Mouse (Mus musculus): Measurements from ENCODE around the gene Cop1. TPM values are rescaled to one million over a fixed set of nuclear protein-coding genes. Genes with fewer than 3 reads are reported as not detected.

Cop1 gene
- polyA plus RNA-seq, 1 experiment from 2014 or later: 76.1 TPM

DNA sequence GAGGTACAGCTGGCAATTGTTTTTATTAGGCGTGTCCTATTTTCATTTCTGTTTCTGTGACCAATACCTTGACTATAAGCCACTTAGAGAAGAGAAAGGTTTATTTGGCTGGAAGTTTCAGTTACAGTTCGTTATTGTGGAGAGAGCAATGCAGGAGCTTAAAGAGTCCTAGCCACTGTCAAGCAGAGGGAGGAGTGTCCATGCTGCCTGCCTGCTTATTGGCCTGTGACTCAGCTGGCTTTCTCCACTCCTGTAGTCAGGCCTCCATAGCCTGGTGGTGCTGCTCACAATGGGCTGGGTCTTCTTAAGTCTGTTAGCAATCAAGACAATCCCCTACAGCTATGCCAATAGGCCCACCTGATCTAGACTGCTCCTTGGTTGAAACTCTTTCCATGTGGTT is 2.4 kb downstream of the Cop1 start:
- H3K27me3 ChIP-seq: no peaks in the 10 kb centered on the region
- H3K4me1 ChIP-seq: peaks cover 16% of the 10 kb centered on the region
- no peak overlapping the region for H3K4me2 ChIP-seq (replicated peaks)
- WGBS: 65% methylated on average over 2 of the region's 2 CpGs
- H3K9ac ChIP-seq: no peak overlapping the region
- no peaks in the 10 kb centered on the region for H3K9me3 ChIP-seq (replicated peaks)
- ATAC-seq (ENCODE audit: insufficient number of reproducible peaks, low FRiP score, low TSS enrichment, low read depth): no peak
- no peak overlapping the region for H3K4me3 ChIP-seq (replicated peaks)
- H3K27ac ChIP-seq (replicated peaks): no peak overlapping the region
- H3K36me3 ChIP-seq: no peaks in the 10 kb centered on the region

DNA sequence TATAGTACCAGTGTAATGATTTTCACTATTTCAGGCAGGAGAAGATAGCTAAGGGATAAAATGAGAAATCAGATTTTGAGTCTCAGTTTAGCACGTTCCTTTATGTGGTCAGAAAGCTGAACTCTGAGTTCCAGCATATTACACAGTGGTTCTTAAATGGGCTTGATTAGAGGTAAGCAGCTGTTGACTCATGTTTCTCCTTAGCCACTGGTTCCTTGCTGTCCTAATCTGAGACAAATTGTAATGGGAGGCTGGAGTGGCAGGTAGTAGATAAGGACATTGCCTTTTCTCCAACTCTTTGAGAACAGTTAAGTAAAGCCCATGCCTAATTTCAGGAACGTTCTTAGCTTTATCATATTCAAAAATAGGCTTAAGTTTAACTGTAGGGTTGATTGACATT is 3.6 kb downstream of the Cop1 start:
- H3K9me3 ChIP-seq (replicated peaks): no peaks in the 10 kb centered on the region
- H3K27me3 ChIP-seq: no peaks in the 10 kb centered on the region
- H3K36me3 ChIP-seq: no peaks in the 10 kb centered on the region
- WGBS: 70% methylated on average over 2 of the region's 2 CpGs
- no peak for ATAC-seq (ENCODE audit: insufficient number of reproducible peaks, low FRiP score, low TSS enrichment, low read depth)
- H3K4me3 ChIP-seq (replicated peaks): no peak overlapping the region
- peaks cover 16% of the 10 kb centered on the region for H3K4me1 ChIP-seq
- no peak overlapping the region for H3K27ac ChIP-seq (replicated peaks)
- H3K9ac ChIP-seq: no peak overlapping the region
- H3K4me2 ChIP-seq (replicated peaks): no peak overlapping the region

DNA sequence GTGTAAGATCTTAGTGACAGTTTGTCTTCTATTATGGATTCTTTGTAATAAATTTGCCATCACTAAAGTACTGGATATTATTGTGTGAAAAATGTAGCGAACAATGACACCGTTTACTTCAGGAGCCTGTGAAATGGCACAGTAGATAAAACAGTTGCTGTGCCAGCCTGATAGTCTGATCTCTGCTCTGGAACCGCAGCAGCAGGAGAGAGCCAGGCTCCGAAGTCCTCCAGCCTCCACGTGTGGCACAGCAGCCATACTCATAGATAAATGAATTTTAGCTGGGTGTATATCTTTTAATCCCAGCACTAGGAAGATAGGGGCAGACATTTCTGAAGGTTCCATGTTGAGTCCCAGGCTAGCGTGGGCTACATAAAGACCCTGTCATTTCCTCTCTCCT is 6.0 kb downstream of the Cop1 start:
- H3K27ac ChIP-seq (replicated peaks): no peak overlapping the region
- WGBS: 82% methylated on average over 6 of the region's 6 CpGs
- no peak overlapping the region for H3K9ac ChIP-seq
- H3K9me3 ChIP-seq (replicated peaks): no peaks in the 10 kb centered on the region
- no peaks in the 10 kb centered on the region for H3K36me3 ChIP-seq
- H3K4me2 ChIP-seq (replicated peaks): no peak overlapping the region
- H3K4me3 ChIP-seq (replicated peaks): no peak overlapping the region
- no peak for ATAC-seq (ENCODE audit: insufficient number of reproducible peaks, low FRiP score, low TSS enrichment, low read depth)
- peaks cover 16% of the 10 kb centered on the region for H3K4me1 ChIP-seq
- no peaks in the 10 kb centered on the region for H3K27me3 ChIP-seq

DNA sequence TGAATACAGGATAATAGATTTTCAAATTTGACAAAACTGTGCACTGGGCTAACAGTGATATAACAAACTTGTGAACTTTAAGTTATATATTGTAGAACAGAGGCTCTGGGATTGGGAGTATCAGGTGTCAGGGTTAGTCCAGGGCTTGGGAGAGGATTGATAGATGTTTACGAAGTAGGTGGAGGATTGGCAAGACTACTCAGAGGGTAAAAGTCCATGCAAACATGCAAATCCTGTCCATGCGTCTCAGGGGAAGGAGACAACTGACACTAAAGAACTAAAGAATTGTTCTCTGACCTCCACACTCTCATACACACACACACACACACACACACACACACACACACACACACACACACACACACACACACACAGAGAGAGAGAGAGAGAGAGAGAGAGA is 18.2 kb downstream of the Cop1 start:
- H3K4me3 ChIP-seq (replicated peaks): no peak overlapping the region
- H3K9me3 ChIP-seq (replicated peaks): no peaks in the 10 kb centered on the region
- H3K36me3 ChIP-seq: peaks cover 20% of the 10 kb centered on the region
- no peaks in the 10 kb centered on the region for H3K27me3 ChIP-seq
- H3K9ac ChIP-seq: no peak overlapping the region
- no peak overlapping the region for H3K27ac ChIP-seq (replicated peaks)
- no peaks in the 10 kb centered on the region for H3K4me1 ChIP-seq
- no peak overlapping the region for H3K4me2 ChIP-seq (replicated peaks)
- 65% methylated on average over 2 of the region's 2 CpGs for WGBS
- no peak for ATAC-seq (ENCODE audit: insufficient number of reproducible peaks, low FRiP score, low TSS enrichment, low read depth)

DNA sequence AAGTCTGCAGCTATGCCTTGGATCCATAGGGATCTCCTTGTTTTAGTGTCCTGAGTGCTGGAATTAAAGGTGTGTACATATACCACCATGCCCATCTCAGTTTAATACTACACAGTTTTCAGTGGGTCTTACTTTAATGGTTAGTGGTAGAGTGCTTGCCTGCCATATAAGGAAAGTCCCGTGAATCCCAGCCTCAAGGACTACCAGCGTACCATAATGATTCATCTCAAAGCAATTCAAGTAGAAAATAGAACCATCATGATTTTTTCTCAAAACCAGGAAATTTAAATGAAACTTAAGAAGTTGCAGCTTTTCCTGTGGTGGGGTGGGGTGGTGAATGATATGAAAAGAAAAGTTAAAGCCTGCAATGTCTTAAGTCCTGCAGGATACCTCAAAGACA is 21.0 kb downstream of the Cop1 start:
- H3K27ac ChIP-seq (replicated peaks): no peak overlapping the region
- no peak for ATAC-seq (ENCODE audit: insufficient number of reproducible peaks, low FRiP score, low TSS enrichment, low read depth)
- no peak overlapping the region for H3K4me2 ChIP-seq (replicated peaks)
- H3K4me3 ChIP-seq (replicated peaks): no peak overlapping the region
- no peak overlapping the region for H3K9ac ChIP-seq
- H3K9me3 ChIP-seq (replicated peaks): no peaks in the 10 kb centered on the region
- 78% methylated on average over 2 of the region's 2 CpGs for whole genome bisulfite sequencing
- H3K27me3 ChIP-seq: no peaks in the 10 kb centered on the region
- no peaks in the 10 kb centered on the region for H3K4me1 ChIP-seq
- peaks cover 16% of the 10 kb centered on the region for H3K36me3 ChIP-seq

DNA sequence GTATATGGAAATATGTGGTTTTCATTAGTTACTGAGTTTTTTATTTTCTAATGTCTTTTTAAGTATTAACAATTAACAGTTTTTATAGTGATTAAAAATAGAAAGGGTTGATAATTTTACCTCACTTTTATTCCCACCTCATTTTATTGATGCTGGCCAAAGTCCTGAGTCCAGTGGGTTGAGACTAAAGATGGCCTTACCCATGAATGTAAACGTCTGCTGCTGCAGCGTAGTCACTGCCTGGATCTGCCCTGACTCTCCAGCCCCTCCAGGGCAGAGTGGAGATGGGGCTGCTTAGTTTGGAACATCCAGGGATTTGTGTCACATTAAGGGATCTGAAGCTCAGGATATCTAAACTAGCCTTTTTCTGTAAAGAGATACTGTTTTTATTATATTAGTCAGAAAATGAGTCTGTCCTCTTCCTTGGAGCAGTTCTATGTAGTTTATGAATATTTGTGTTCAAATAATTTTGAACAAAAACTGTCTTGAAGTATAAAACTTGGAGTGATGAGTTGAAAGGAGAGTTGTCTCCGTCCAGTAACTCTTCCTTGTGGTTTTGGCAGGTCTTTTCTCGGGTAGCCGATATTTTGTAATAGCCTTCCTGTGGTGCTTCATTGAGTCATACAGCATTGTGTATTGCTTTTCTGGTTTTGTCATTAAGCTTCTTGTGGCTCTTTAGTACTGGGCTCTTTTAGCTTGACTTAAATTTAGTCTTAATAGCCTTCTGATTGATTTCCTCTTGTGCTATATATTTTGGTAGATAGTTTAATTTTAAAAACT is 23.0 kb downstream of the Cop1 start:
- no peak overlapping the region for H3K4me3 ChIP-seq (replicated peaks)
- peaks cover 19% of the 10 kb centered on the region for H3K36me3 ChIP-seq
- no peak overlapping the region for H3K4me2 ChIP-seq (replicated peaks)
- H3K27me3 ChIP-seq: no peaks in the 10 kb centered on the region
- no peak overlapping the region for H3K9ac ChIP-seq
- H3K4me1 ChIP-seq: no peaks in the 10 kb centered on the region
- no peak overlapping the region for H3K27ac ChIP-seq (replicated peaks)
- 80% methylated on average over 5 of the region's 5 CpGs for WGBS
- H3K9me3 ChIP-seq (replicated peaks): no peaks in the 10 kb centered on the region
- ATAC-seq (ENCODE audit: insufficient number of reproducible peaks, low FRiP score, low TSS enrichment, low read depth): no peak

DNA sequence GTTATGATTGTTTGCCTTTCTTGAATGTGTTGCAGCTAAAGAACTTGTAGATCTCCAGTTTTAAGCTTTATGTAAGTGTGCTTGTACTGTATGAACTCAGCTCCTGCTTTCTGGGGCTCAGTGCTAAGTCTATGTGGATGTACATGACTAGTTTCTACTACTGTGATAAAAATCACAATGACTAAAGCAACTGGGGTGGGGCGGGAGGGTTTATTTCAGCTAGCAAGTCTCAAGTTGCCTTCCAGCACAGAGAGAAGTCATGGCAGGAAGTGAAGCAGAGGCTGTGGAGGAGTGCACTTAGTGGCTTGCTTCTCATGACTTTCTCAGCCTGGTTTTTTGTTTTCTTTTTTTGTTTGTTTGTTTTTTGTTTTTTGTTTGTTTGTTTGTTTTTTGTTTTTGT is 24.4 kb downstream of the Cop1 start:
- Histone ChIP-seq H3K27ac (replicated peaks) (no peak overlapping the region), H3K27me3 (no peaks in the 10 kb centered on the region), H3K4me3 (replicated peaks) (no peak overlapping the region), H3K4me2 (replicated peaks) (no peak overlapping the region), H3K4me1 (no peaks in the 10 kb centered on the region), H3K9me3 (replicated peaks) (no peaks in the 10 kb centered on the region), H3K36me3 (peaks cover 19% of the 10 kb centered on the region), H3K9ac (no peak overlapping the region)
- ATAC-seq (ENCODE audit: insufficient number of reproducible peaks, low FRiP score, low TSS enrichment, low read depth): no peak
- WGBS: 67% methylated on average over 1 of the region's 1 CpGs

DNA sequence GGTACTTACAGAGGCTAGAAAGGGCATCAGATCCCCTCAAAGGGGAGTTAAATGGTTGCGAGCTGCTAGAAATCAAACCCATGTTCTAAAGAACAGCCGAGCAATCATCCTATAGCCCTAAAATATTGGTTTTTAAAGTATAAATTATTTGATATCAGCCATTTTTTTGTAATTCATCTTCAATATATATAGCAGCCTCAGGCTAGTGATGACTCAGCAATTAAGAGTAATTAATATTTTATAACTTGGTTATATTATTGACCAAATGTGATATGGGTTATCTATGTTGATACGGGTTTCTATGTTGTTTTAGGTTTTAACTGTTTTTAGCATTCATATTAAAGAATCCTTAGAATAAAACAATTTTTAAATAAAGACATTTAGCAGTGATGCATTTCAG is 31.7 kb downstream of the Cop1 start:
- no peak overlapping the region for H3K4me2 ChIP-seq (replicated peaks)

DNA sequence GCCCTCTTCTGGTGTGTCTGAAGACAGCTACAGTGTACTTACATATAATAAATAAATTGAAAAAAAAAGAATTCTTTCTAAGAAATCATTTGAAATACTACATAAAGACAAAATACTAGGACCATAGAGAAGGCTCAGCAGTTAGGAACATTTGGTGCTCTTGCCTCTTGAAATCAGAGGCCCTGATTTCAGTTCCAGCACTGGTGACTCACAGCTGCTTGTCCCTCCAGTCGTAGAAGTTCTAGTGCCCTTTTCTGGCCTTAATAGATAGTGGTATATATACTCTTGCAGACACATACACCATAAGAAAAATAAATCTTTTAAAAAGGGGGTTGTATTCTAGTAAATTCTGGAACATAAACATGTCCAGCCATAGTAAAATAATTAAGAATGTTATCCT is 48.0 kb downstream of the Cop1 start:
- H3K9ac ChIP-seq: no peak overlapping the region
- H3K4me1 ChIP-seq: no peaks in the 10 kb centered on the region
- ATAC-seq (ENCODE audit: insufficient number of reproducible peaks, low FRiP score, low TSS enrichment, low read depth): no peak
- H3K36me3 ChIP-seq: peaks cover 12% of the 10 kb centered on the region
- H3K4me2 ChIP-seq (replicated peaks): no peak overlapping the region
- H3K4me3 ChIP-seq (replicated peaks): no peak overlapping the region
- no peaks in the 10 kb centered on the region for H3K27me3 ChIP-seq
- H3K27ac ChIP-seq (replicated peaks): no peak overlapping the region
- 83% methylated on average over 1 of the region's 1 CpGs for WGBS
- H3K9me3 ChIP-seq (replicated peaks): no peaks in the 10 kb centered on the region

More for the DNA sequence above, 31.7 kb downstream of the Cop1 start:
- Histone ChIP-seq H3K36me3 (peaks cover 12% of the 10 kb centered on the region), H3K4me1 (no peaks in the 10 kb centered on the region), H3K27me3 (no peaks in the 10 kb centered on the region), H3K9me3 (replicated peaks) (no peaks in the 10 kb centered on the region), H3K9ac (no peak overlapping the region), H3K27ac (replicated peaks) (no peak overlapping the region), H3K4me3 (replicated peaks) (no peak overlapping the region)
- WGBS: 96% methylated on average over 3 of the region's 3 CpGs
- ATAC-seq (ENCODE audit: insufficient number of reproducible peaks, low FRiP score, low TSS enrichment, low read depth): no peak

DNA sequence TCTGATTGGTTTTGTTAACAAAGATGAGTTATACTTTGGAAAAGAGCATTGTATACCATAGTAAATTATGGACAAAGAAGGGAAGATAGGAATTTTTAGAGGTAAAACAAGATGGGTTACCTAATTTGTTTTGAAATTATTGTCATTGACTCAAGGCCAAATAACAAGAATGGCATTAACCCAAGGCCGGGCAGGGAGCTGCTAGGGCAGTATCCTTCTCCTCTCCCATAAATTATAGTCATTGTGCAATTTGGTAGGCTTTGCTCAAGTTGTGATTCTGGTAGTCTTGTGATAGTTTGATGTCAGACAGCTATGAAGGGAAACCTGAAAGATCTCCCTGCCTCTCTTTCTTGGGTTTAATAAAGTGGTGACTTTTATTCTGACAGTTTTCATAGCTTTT is 49.7 kb downstream of the Cop1 start:
- no peak for ATAC-seq (ENCODE audit: insufficient number of reproducible peaks, low FRiP score, low TSS enrichment, low read depth)
- no peaks in the 10 kb centered on the region for H3K9me3 ChIP-seq (replicated peaks)
- H3K36me3 ChIP-seq: peaks cover 15% of the 10 kb centered on the region
- H3K4me2 ChIP-seq (replicated peaks): no peak overlapping the region
- H3K9ac ChIP-seq: no peak overlapping the region
- H3K27ac ChIP-seq (replicated peaks): no peak overlapping the region
- H3K4me1 ChIP-seq: no peaks in the 10 kb centered on the region
- no peaks in the 10 kb centered on the region for H3K27me3 ChIP-seq
- H3K4me3 ChIP-seq (replicated peaks): no peak overlapping the region
- WGBS: 75% methylated on average over 1 of the region's 1 CpGs

DNA sequence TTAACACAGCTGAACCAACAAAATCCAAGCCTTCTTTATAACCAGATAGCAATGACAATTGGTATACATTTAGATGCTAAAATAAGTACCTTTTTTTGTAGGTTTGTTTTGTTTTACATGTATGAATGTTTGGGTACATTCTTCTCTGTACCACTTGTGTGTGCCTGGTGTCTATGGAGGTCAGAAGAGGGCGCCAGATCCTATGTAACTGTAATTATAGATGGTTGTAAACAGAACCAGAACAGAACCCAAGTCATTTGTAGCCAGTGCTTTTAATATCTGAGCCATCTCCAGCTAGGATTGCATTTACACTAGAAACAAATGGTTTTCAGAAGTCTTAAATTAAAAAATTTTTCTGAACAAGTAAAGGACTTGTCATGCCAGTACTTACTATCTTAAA is 54.7 kb downstream of the Cop1 start:
- no peak overlapping the region for H3K4me3 ChIP-seq (replicated peaks)
- no peaks in the 10 kb centered on the region for H3K27me3 ChIP-seq
- H3K9ac ChIP-seq: no peak overlapping the region
- H3K4me2 ChIP-seq (replicated peaks): no peak overlapping the region
- no peak overlapping the region for H3K27ac ChIP-seq (replicated peaks)
- H3K4me1 ChIP-seq: no peaks in the 10 kb centered on the region
- WGBS: 68% methylated on average over 1 of the region's 1 CpGs
- H3K9me3 ChIP-seq (replicated peaks): no peaks in the 10 kb centered on the region
- ATAC-seq (ENCODE audit: insufficient number of reproducible peaks, low FRiP score, low TSS enrichment, low read depth): no peak
- peaks cover 13% of the 10 kb centered on the region; the same call in 1 of the 2 replicates for H3K36me3 ChIP-seq

DNA sequence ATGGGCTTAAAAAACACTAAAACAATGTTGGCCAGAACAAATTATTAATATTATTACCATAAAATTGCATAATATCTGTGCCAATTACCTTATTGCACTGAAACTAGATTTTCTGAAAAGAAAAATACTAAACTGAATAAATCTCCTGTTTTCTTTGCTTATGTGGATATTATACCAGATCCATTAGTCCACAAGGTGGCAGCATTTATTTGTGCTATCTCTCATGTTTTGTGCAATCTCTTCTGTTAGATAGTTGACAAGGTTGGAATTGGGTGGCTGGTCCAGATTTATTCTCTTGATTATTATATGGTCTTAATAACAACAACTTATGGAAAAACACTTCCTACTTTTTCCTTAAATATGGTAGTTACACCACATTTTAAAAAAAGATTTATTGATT is 58.1 kb downstream of the Cop1 start:
- no peak for ATAC-seq (ENCODE audit: insufficient number of reproducible peaks, low FRiP score, low TSS enrichment, low read depth)
- no peak overlapping the region for H3K27ac ChIP-seq (replicated peaks)
- no peak overlapping the region for H3K4me2 ChIP-seq (replicated peaks)
- no peak overlapping the region for H3K4me3 ChIP-seq (replicated peaks)
- H3K36me3 ChIP-seq: peaks cover 19% of the 10 kb centered on the region
- no peaks in the 10 kb centered on the region for H3K27me3 ChIP-seq
- no peak overlapping the region for H3K9ac ChIP-seq
- no peaks in the 10 kb centered on the region for H3K4me1 ChIP-seq
- no peaks in the 10 kb centered on the region for H3K9me3 ChIP-seq (replicated peaks)
